Mouse (Mus musculus): Measurements from ENCODE around the gene 1700013F07Rik. TPM values are rescaled to one million over a fixed set of nuclear protein-coding genes. Genes with fewer than 3 reads are reported as not detected.

Gene 1700013F07Rik
- polyA plus RNA-seq, 1 experiment from 2014 or later = 0.49 TPM

DNA sequence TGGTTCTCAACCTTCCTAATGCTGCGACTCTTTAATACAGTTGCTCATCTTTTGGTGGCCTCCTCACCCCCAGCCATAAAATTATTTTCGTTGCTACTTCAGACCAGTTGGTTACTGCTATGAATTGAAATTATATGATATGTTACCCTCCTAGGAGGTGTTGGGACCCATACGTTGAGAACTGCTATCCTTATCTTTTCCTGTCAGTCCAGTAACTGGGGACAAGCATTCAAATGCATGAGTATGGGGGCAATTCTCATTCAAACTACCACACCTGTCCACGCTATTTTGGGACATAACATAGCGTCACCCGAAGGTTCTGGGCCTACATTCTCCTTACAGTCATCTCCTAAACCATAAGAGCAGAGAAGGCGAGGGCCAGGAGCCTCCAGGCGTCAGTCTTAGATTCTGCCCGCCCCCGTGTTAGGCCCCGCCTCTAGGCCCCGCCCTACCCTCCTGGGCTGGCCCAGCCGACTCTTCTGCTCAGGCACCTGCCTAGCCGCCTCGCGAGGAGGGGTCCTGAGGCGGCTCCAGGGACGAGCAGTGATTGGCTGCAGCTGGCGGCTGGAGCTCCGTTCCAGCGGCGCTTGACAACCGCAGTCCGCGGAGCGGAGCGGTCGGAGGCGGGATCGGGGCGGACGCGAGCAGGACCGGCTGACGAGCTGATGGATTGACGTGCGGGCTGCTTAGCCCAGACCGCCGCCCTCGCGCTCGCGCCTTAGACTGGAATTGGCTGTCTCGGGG lies 57.0 kb downstream of the 1700013F07Rik start, which contains the start of gene Wdr47:
Gene Wdr47, plus strand, starts transcription at position 494 of the 744 bp plus-strand sequence.
- H3K27me3 ChIP-seq (ENCODE audit: low read depth, poor library complexity, severe bottlenecking) = no peaks in the 10 kb centered on the region
- H3K27ac ChIP-seq (replicated peaks) = peak within 1 kb of the TSS; percentile 92
- H3K4me1 ChIP-seq = peaks cover 30% of the 10 kb centered on the region
- DNase-seq (ENCODE audit: low spot score) = peak; percentile 97
- H3K4me3 ChIP-seq = peak within 1 kb of the TSS; percentile 99
- H3K36me3 ChIP-seq = no peaks in the 10 kb centered on the region
- 5% methylated on average over 44 of the region's 44 CpGs for WGBS
- no peaks in the 10 kb centered on the region for H3K9me3 ChIP-seq (replicated peaks)

GRCm38 (mm10) chr3:108591530-108592522 lies 57.9 kb downstream of the 1700013F07Rik start:
- H3K27me3 ChIP-seq (ENCODE audit: low read depth, poor library complexity, severe bottlenecking) = no peaks in the 10 kb centered on the region
- WGBS = under 1% methylated on average over 61 of the region's 61 CpGs
- no peak for DNase-seq (ENCODE audit: low spot score)
- peak overlapping the region; percentile 92 for H3K27ac ChIP-seq (replicated peaks)
- peak overlapping the region; percentile 99 for H3K4me3 ChIP-seq
- H3K36me3 ChIP-seq = no peaks in the 10 kb centered on the region
- H3K4me1 ChIP-seq = peaks cover 30% of the 10 kb centered on the region
- no peaks in the 10 kb centered on the region for H3K9me3 ChIP-seq (replicated peaks)

Small RNA genes within 50 kb of the gene (microRNA-seq; reads per million reads assigned to microRNA genes)
- not detected for gene Gm22860

Other genes with a start within 250 kb of the 1700013F07Rik start
- 0.09 TPM in 1 of 2 replicates, not detected in the other for gene Mybphl, start 169.2 kb upstream of the 1700013F07Rik start, polyA plus RNA-seq (2016; fragmentation: Nextera tagmentation; extraction: Ambion mirVana)
- 93.3 and 105 TPM in 2 replicates for gene Psrc1, start 150.3 kb upstream of the 1700013F07Rik start, polyA plus RNA-seq (2016; fragmentation: Nextera tagmentation; extraction: Ambion mirVana)
- gene Celsr2, start 118.6 kb upstream of the 1700013F07Rik start, polyA plus RNA-seq (2016; fragmentation: Nextera tagmentation; extraction: Ambion mirVana) = 53.7 and 67.5 TPM in 2 replicates
- 179 and 187 TPM in 2 replicates for gene Sars, start 88.9 kb upstream of the 1700013F07Rik start, polyA plus RNA-seq (2016; fragmentation: Nextera tagmentation; extraction: Ambion mirVana)
- gene 5330417C22Rik, start 2.4 kb downstream of the 1700013F07Rik start, polyA plus RNA-seq (2016; fragmentation: Nextera tagmentation; extraction: Ambion mirVana) = 2.6 and 3.2 TPM in 2 replicates
- gene Tmem167b, start 28.3 kb downstream of the 1700013F07Rik start, polyA plus RNA-seq (2016; fragmentation: Nextera tagmentation; extraction: Ambion mirVana) = 38.6 and 50.8 TPM in 2 replicates
- gene Taf13, start 37.5 kb downstream of the 1700013F07Rik start, polyA plus RNA-seq (2016; fragmentation: Nextera tagmentation; extraction: Ambion mirVana) = 72.9 and 78.3 TPM in 2 replicates
- gene Wdr47, start 57.1 kb downstream of the 1700013F07Rik start, polyA plus RNA-seq (2016; fragmentation: Nextera tagmentation; extraction: Ambion mirVana) = 23.6 and 36.5 TPM in 2 replicates
- 77.5 and 78.8 TPM in 2 replicates for gene Clcc1, start 119.8 kb downstream of the 1700013F07Rik start, polyA plus RNA-seq (2016; fragmentation: Nextera tagmentation; extraction: Ambion mirVana)
- gene Gpsm2, start 188.2 kb downstream of the 1700013F07Rik start, polyA plus RNA-seq (2016; fragmentation: Nextera tagmentation; extraction: Ambion mirVana) = 90.8 and 100 TPM in 2 replicates
- gene Aknad1, start 205.5 kb downstream of the 1700013F07Rik start, polyA plus RNA-seq (2016; fragmentation: Nextera tagmentation; extraction: Ambion mirVana) = not detected in 2 replicates